Mouse (Mus musculus): ENCODE measurements around the gene Hoxd3.
A peak's percentile ranks its signal among the peaks of the same experiment; 100 is the strongest.

Gene Hoxd3

DNA sequence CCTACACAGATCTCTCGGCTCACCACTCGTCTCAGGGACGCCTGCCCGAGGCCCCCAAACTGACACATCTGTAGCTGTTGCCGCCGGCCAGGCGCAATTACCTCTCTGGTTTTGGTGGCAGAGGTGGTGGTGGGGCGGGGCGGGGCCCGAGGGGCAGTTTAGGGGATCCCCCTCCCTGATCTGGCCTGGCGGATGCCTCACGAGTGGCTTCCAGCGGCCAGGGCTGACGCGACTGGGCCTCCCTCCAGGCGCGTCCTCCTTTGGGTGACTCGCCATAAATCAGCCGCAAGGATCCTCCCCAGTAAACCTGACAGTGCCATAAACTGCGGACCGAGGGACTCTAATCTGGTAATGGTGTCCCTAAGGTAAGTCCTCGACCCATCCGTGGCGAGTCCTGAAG is 35.3 kb downstream of the Hoxd3 start:
- DNase-seq = no peak

DNA sequence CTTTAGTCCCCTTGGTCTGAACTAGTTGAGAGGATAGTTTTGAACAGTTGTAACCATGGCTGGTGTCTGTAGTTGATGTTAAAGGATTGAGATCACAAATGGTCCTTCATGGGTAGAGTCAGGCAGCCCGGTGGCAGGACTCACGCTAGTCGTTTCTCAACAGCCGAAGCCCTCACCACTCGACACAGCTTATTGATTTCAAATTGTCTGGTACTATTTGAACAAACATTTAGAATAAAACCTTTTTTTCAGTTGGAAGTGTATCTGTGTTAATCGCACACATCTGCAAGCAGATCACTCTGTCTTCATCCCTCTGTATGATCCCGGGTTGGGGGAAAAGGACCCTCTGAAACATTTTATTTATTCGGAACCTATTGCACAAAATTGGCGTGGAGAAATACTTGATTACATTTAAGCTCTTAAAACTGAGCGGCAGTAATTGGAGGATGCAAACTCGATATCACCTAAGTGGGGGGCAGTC is 36.0 kb downstream of the Hoxd3 start:
- no peak for DNase-seq

DNA sequence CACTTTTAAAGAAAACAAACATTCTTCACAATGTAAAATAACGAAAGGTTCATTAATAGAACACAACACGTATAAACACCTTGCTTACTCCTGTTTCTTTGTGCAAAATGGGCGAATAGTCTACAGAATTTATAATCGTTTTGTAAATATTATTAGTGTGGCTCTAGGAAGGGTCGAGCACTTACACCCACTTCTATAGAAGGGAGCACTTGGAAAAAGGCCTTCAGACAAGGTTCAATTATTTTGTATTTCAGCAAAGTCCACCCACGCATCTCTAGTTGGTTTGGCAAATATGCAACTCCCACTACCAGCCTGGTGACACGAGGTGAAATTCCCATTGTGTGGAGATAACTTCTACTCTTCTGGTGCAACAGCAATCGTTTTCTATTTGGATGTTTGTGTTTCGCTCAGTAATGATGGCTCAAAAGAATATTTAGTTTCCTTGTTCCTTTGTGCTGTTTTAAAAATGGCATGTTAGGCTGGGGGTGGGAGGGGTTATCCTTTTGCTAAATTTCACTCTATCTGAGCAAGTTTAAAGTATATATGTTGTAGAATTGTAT is 36.8 kb downstream of the Hoxd3 start:
- DNase-seq = no peak

DNA sequence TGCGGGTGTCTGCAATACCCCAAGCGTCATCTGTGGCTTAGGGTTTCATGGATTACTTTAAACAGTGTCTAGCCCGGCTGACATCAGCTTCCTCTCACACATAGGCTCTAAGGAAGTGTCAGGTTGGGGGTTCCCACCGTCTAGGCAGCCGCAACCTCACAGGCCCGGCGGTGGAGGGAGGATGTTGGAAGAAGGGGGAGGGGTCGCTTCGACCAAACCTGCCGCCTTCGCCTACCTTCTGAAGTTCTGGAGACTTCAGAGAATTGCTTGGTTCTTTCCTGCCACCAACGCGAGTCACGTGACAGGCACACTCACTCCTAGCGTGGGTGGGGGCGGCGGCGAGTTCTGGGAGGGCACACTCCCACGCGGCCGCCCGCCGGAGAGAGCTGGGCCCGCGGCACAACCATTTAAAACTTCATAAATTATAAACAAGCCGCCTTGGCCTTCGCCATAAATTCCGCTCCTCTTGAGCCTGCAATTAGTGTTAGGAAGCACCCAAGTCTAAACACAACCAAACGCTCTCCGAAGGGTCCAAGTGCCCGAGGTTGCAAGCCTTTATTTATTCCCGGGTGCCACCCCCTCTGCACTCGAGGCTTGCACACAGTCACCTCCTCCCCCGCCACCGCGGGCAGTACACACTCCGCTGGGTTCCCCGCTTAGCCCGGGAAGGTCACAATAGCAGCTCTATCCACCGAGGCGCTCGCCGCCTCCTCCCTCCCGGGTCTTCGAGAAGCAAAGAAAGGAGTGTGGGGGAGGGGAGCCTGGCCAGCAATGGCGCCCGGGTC is 37.8 kb downstream of the Hoxd3 start:
- peak; percentile 60 to 83 for DNase-seq

DNA sequence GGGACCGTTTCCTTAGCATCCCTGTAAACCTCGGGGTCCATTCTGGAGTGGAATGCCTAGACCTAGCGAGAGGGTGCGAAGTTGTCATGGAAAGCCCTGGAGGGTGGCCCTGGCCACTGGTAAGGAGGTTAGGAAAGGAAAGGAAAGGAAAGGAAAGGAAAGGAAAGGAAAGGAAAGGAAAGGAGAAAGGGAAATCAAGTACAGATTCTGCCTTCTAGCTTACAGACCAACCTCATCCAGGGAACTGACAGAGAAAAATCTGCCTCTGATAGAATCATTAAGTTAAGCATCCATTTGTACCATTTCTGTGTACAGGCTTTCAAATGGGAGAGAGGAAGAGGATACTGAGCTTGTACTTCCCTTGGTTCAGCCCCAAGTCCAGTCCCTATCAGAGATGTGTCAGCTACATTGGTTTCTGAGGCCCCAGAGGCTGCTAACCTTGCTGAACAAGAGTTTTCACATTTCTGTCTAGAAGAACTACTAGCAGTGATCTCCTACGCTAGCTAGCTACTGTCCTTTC is 39.1 kb downstream of the Hoxd3 start:
- no peak for DNase-seq

DNA sequence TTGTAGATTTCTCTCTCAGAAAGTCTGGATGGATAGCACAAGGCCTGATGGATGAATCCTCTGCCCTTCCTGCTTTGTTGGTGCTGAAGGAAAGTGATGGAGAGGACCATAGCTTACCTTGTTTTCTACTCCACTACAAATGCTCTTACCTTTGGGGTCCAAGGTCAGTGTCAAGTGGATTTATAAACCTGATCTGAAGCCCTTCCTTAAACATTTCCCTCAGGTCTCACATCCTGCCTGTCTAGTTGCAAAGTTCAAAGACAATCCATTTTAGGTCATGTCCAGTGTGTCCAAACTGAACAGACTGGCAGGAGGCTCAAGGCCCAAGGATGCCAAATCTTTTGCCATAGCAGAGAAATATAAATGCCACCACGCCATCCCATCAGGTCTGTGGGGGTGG is 40.1 kb downstream of the Hoxd3 start:
- no peak for DNase-seq

DNA sequence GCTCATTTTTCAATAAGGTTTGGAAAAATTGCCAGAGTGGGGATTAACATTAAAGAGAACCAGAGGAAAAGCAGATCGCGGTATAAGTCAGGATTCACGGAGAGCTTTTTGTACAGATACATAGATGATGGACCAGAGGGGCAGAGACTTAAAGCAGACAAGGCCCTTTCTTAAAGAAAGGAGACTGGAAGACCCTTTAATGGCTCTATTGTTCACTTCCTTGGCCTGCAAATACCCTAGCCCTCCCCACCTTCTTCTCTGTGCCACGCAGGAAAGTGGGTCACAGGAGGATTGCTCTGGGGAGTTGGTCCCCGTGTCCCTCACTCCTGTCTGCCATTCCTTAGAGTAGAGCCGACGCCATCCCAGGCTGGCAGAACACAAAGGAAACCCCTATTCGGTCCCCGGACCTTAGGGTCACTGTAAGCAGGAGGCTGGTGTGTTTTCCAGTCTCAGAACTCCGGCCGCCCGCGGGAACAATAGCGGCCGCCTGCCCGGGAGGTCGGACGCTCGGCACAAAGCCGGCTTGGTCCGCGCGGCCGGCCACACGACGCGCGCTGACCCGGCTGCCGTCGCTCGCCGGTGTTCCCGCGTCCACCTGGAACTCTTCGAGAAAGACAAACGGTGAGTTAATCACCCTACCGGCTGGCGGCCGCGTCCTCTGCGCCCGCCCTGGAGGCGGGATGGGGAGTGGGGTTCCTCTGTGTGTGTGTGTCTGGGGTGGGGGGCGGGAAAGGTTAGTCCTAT is 40.9 kb downstream of the Hoxd3 start:
- DNase-seq = peak in 1 of 2 experiments; percentile 39

DNA sequence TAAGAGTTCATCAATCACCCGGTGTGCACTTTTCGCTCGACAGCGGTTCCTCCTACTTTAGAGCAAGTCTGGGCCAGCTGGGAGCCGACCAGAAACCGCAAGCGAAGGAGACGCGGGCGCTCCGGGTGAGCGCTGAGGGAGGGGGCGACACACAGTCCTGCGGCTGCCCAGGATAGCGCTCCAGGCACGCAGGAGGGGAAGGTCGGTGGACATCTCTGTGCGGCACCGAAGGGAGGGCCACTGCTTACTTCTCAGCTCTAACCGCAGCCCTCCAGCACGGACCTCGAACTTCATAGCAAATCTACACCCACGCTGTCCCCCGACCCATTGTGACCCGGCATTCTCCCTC is 41.4 kb downstream of the Hoxd3 start:
- no peak for DNase-seq

DNA sequence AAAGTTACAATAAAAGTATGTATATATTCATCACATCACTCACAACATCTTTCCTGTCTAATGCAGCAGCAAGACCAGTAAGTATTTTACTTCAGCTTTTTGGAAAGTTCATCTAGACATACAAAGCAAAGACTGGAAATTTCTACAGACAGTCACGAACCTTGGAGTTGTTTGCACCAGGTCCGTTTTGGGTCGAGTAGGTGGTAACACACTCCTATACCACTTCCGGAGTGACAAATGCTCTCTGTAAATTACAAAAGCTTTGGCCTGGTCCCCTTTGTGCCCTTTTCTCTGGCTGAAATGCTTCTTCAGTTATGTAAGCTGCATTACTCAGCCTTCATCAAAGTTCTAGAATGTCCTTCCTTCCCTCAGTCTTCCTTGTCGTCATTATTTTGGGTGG is 42.0 kb downstream of the Hoxd3 start:
- DNase-seq = no peak

DNA sequence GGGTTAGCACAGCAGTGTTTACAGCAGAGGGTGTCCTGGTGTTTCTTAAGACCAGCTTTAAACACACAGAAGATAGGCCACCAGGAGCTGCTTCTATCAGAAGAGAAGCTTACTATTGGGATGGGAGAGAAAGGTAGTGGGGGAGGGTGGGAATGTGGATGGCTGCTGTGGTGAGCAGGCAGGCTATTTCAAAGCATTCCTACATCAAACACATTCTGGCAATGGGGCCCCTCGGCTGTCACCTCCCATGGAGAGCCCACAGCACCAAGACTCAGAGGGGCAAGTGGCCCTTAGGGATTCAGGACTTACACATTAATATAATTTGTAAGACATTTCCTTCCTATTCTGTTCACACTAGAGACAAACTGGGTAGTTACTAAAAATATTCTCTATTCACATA is 48.4 kb downstream of the Hoxd3 start:
- DNase-seq = no peak

DNA sequence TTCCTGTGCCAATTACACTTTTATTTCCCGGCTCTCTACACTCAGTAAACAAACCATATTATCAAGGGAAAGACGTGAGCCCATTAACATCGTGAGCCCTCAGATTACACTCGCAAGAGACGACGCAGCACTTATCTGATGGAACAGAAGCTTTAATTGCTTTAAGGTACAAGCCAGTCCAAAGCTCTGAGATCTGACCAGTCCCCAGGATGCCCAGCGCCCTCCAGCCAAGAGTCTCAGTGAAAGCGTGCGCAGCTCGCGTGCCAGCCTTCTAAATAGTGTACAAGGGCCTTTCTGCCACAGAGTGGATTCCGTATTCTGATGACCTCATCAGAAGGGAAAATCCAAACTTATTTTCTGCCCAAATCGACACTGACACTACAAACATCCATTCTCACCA is 50.2 kb downstream of the Hoxd3 start:
- DNase-seq = no peak

DNA sequence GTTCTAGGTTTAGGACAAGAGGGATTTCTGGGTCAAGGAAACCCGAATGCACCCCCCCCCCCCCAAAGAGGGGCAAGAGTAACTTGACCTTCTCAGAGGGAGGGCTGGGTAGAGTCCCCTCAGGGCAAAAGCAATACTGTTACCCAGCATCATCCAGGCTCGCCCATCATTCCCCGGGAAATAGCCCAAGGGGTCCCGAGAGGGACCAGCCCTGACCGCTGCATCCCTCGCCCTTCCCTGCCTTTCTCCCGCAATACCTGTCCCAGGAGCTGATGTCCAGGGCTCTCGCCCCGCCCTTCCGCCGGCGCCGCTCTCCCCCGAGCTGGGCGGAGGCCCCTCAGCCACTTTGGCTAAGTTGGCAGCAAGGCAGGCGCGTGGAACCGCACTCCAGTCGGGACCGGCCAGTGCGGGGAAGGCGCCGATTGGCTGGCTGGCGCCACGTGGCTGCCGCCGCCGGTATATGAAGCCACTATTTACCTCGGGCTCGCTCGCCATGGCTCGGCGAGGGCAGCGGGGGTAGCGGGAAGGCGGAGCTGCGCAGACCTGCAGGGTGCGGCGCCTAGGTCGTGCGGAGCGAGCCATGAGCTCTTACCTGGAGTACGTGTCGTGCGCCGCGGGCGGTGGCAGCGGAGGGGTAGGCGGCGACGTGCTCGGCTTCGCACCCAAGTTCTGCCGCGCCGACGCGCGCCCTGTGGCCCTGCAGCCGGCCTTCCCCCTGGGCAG is 51.0 kb downstream of the Hoxd3 start, which contains the start of gene Hoxd1:
Gene Hoxd1 (plus strand): TSS at position 459 of the 723 bp plus-strand sequence.
- DNase-seq = peak; percentile 61 to 83

DNA sequence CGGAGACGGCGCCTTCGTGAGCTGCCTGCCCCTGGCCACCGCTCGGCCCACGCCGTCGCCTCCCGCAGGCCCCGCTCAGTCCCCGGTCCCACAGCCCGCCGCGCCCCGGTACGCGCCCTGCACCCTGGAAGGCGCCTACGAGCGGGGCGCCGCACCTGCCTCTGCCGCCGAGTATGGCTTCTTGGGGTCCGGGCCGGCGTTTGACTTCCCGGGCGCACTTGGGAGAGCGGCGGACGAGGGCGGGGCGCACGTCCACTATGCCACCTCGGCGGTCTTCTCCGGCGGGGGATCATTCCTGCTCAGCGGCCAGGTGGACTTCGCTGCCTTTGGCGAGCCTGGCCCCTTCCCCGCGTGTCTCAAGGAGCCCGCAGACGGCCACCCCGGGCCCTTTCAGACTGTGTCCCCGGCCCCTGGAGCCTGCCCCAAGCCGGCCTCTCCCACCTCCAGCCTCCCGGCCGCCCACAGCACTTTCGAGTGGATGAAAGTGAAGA is 51.6 kb downstream of the Hoxd3 start:
- peak in 1 of 2 experiments; percentile 36 for DNase-seq

DNA sequence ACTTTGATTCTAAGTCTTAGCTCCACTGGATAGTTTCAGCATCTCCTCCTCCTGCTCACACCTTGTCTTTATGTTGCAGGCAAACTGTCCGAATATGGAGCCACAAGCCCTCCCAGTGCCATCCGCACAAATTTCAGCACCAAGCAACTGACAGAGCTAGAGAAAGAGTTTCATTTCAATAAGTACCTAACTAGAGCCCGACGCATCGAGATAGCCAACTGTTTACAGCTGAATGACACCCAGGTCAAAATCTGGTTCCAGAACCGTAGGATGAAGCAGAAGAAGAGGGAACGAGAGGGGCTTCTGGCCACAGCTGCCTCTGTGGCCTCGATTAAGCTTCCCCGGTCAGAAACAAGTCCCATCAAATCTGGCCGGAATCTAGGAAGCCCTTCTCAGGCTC is 52.2 kb downstream of the Hoxd3 start:
- no peak for DNase-seq

DNA sequence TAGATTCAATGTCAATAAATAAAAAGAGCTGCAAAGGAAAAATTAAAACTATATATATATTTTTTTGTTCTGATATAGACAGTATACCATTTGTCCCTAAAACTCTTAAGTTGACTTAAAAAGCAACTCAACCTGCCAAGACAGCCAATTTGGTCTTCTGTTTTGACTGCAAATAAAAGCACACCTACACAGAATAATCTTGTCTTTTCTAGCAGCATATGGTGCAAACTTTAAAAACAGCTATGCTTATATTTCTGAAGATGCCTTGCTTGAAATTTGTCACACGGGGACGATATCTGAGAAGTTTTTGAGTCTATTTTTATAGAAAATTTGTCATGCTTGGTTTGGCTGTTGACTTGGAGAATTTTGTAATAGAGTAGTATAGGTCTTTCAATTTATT is 62.6 kb downstream of the Hoxd3 start:
- no peak for DNase-seq

DNA sequence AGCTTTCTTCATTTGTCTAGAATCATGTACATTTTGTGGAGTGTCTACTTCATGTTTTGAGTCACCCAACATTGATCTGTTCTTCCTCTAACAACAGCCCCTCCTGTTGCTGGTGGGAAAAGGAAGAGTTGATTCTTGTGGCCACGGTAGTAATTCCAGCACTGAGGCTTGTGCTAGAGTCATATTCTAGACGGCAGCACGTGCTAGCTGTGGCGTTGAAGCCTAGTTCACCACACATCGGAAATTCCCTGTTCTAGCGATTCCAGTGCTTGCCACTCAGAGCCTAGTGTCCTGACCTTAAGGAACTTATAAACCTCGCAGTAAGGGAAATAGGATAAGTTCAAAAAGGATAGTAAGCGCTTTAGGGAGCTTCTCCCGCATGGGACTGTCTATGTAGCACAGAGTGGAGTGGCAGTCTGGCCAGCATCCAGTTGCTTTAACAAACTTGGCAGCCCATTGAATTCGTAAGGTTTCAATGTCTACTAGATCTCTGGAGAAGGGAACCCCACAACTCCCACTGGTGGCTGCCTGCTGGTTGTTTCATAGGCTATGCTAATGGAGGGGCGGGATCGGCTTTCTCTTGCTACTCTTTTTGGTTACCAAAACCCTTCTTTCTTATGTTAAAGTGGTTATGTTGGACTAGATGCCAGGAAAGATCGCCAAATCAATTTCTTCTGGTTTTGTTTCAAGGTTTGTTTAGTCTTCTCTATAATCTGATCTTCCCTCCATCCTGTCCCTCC is 66.0 kb downstream of the Hoxd3 start:
- DNase-seq = no peak

DNA sequence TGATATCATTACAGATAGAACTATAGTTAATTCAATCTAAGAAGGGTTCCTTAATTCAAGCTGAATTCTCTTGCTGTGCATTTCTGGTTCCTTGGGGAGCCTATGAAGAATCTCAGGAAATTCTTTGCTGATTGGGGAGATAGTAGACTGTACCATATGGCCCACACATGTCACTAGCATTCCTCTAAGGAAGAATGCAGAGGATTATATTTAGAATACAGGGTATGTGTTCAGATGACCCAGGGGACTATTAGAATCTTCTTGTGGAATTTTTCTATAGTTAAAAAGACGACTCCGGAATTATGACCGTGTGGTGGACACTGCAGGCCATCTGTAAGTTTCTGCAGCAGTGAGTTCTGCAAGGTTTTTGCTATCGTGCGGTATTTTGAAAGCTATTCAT is 69.7 kb downstream of the Hoxd3 start:
- no peak for DNase-seq

DNA sequence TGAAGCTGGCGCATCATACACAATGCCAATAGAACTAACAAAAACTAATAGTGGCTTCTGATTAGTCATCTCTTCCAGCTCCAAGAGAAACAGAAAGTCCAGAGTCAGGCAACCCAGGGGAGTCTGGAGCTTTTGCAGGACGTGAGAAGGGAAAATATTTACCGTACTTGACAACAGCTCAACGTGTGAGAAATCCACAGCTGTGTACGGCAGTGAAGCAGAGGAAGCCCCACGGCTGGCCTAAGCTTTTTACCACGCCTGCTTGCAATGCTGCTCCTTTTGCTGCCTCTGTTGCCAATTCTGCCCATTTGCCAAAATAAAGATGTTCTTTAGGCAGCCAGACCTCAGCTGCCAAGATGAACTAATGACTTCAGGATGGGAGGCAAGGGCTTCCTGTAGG is 83.8 kb downstream of the Hoxd3 start:
- no peak for DNase-seq
